Mouse (Mus musculus) heart, adult 2 months (tissue): Measurements from ENCODE around the gene Tagap. TPM values are rescaled to one million over a fixed set of nuclear protein-coding genes. Genes with fewer than 3 reads are reported as not detected.

Experiments used
- DNase-seq, 2 experiments: peaks; one replicate each; pipeline ENCODE4 v3.0.0; 2021
- H3K27ac ChIP-seq: fragments of 200-600 bp; 2 replicates; pipeline ENCODE4 v1.8.1; 2022
- H3K27me3 ChIP-seq: fragments of 200-500 bp; 2 replicates; pipeline ENCODE4 v1.6.1; 2012; ENCODE audit warnings: mild to moderate bottlenecking, low read length, inconsistent platforms, mixed read lengths; ENCODE audit not compliant: control insufficient read depth, insufficient read depth
- H3K36me3 ChIP-seq: fragments of 200-500 bp; 2 replicates; pipeline ENCODE4 v1.6.1; 2012; ENCODE audit warnings: low read length, inconsistent platforms; ENCODE audit not compliant: control insufficient read depth, insufficient read depth
- H3K4me1 ChIP-seq: fragments of 200-500 bp; 2 replicates; pipeline ENCODE4 v1.6.1; 2011; ENCODE audit warnings: low read length; ENCODE audit not compliant: control insufficient read depth, insufficient read depth
- H3K4me3 ChIP-seq: fragments of 200-600 bp; 2 replicates; pipeline ENCODE4 v1.8.1; 2022
- H3K79me2 ChIP-seq: fragments of 200-500 bp; replicated peaks from 2 replicates; pipeline ENCODE4 v1.6.1; 2012; ENCODE audit warnings: mild to moderate bottlenecking, inconsistent platforms, low read length, moderate library complexity, mixed read lengths; ENCODE audit not compliant: control insufficient read depth, insufficient read depth
- H3K9ac ChIP-seq: fragments of 200-500 bp; 2 replicates; pipeline ENCODE4 v1.6.1; 2012; ENCODE audit warnings: low read depth, mild to moderate bottlenecking, control low read depth, inconsistent platforms, low read length, mixed read lengths
- CTCF ChIP-seq: fragments of 200-600 bp; IDR thresholded peaks from 2 replicates; pipeline ENCODE4 v1.8.1; 2022; ENCODE audit warnings: antibody characterized with exemption, mild to moderate bottlenecking, moderate library complexity
- EP300 ChIP-seq: fragments of 200-500 bp; IDR thresholded peaks from 2 replicates; pipeline ENCODE4 v1.6.1; 2011; ENCODE audit warnings: low read depth, low read length, control low read depth; ENCODE audit not compliant: insufficient read depth
- POLR2A ChIP-seq: fragments of 200-500 bp; IDR thresholded peaks from 2 replicates; pipeline ENCODE4 v1.6.1; 2011; ENCODE audit warnings: mild to moderate bottlenecking, low read depth, low read length, control low read depth; ENCODE audit not compliant: insufficient read depth
- WGBS: fragments of 180-500 bp; shearing (Covaris S2); methylation state at CpG from one replicate; pipeline ENCODE4 v1.1.7; 2018; 5-methylcytosine and 5-hydroxymethylcytosine counted together
- intact Hi-C: fragments of 180-260 bp; cut with DNase I; formaldehyde crosslinking; loops from one replicate; pipeline ENCODE4 v1.15.1; 2025
- long read RNA-seq: library from polyadenylated mRNA; stranded (forward); transcript quantifications from one replicate; pipeline ENCODE4 v2.0.0, GENCODE M21; 2021
- polyA plus RNA-seq: library from polyadenylated mRNA; depleted of rRNA; stranded (reverse); fragments of >200 nt; gene quantifications from 2 replicates; pipeline ENCODE4 v1.2.3, GENCODE M21; 2012; rRNA removed
- total RNA-seq, 2 experiments: library from RNA; stranded (reverse); gene quantifications; 2 replicates each; pipeline ENCODE4 v1.2.3; 2021

The Tagap gene
- 1 to 10 TPM; 2.9 to 3.0 TPM for total RNA-seq
- polyA plus RNA-seq: 0.94 and 1.3 TPM in 2 replicates
- long read RNA-seq, partial matches to known transcripts: 0 of 10 reads
- long read RNA-seq, other reads (novel, unspliced or antisense): 8 of 10 reads

- Histone ChIP-seq H3K36me3 (no peaks in the 10 kb centered on the region), H3K27me3 (no peaks in the 10 kb centered on the region), H3K27ac (peak within 1 kb of the TSS; percentile 47), H3K79me2 (no peaks in the 10 kb centered on the region), H3K9ac (no peak within 1 kb of the TSS), H3K4me3 (no peak within 1 kb of the TSS), H3K4me1 (no peaks in the 10 kb centered on the region)
- peak in 1 of 2 experiments; percentile 64 for DNase-seq
- intact Hi-C loops: no loop called here
- TF ChIP-seq CTCF: no peak
- TF ChIP-seq EP300: no peak
- 0 out of 2 replicates have a peak, but pooled peaks have one; percentile 34 for TF ChIP-seq POLR2A
- WGBS: 41% methylated on average over 13 of the region's 13 CpGs
These were observed at the start of gene Tagap for GRCm38 (mm10) chr17:7925413-7926160. Gene Tagap (plus strand): TSS chr17:7926000.

- intact Hi-C loops: no loop called here
- H3K4me1 ChIP-seq: no peaks in the 10 kb centered on the region
- DNase-seq: no peak
- no peak overlapping the region for H3K27ac ChIP-seq
- no peak for TF ChIP-seq EP300
- no peak for TF ChIP-seq POLR2A
- no peak for TF ChIP-seq CTCF
- H3K4me3 ChIP-seq: no peak overlapping the region
- H3K36me3 ChIP-seq: no peaks in the 10 kb centered on the region
- no peak overlapping the region for H3K9ac ChIP-seq
- H3K79me2 ChIP-seq: no peaks in the 10 kb centered on the region
- H3K27me3 ChIP-seq: no peaks in the 10 kb centered on the region
- WGBS: 95% methylated on average over 13 of the region's 13 CpGs
These were observed 49.3 kb upstream of the Tagap start for GRCm38 (mm10) chr17:7876541-7876940.

- peak in 1 of 2 experiments; percentile 27 for DNase-seq
- intact Hi-C loops: no loop called here
- Histone ChIP-seq H3K27me3 (no peaks in the 10 kb centered on the region), H3K36me3 (no peaks in the 10 kb centered on the region), H3K4me1 (no peaks in the 10 kb centered on the region), H3K4me3 (no peak overlapping the region), H3K9ac (no peak overlapping the region), H3K27ac (no peak overlapping the region), H3K79me2 (no peaks in the 10 kb centered on the region)
- TF ChIP-seq EP300 (no peak), POLR2A (no peak), CTCF (no peak)
- WGBS: 64% methylated on average over 7 of the region's 7 CpGs
These were observed 48.5 kb upstream of the Tagap start for GRCm38 (mm10) chr17:7877191-7877764.

GRCm38 (mm10) chr17:7877878-7878277, 47.9 kb upstream of the Tagap start:
- DNase-seq: no peak
- H3K9ac ChIP-seq: no peak overlapping the region
- intact Hi-C loops: no loop called here

GRCm38 (mm10) chr17:7879529-7879928, 46.3 kb upstream of the Tagap start:
- Histone ChIP-seq H3K4me3 (no peak overlapping the region), H3K79me2 (no peaks in the 10 kb centered on the region), H3K36me3 (no peaks in the 10 kb centered on the region), H3K4me1 (no peaks in the 10 kb centered on the region), H3K9ac (no peak overlapping the region), H3K27me3 (no peaks in the 10 kb centered on the region), H3K27ac (no peak overlapping the region)
- TF ChIP-seq CTCF (no peak), POLR2A (no peak), EP300 (no peak)
- no peak for DNase-seq
- intact Hi-C loops: no loop called here
- WGBS: 66% methylated on average over 4 of the region's 4 CpGs

More at GRCm38 (mm10) chr17:7877878-7878277, 47.9 kb upstream of the Tagap start:
- TF ChIP-seq POLR2A: no peak
- no peak for TF ChIP-seq EP300
- TF ChIP-seq CTCF: no peak
- WGBS: 35% methylated on average over 2 of the region's 2 CpGs
- Histone ChIP-seq H3K27me3 (no peaks in the 10 kb centered on the region), H3K36me3 (no peaks in the 10 kb centered on the region), H3K4me1 (no peaks in the 10 kb centered on the region), H3K79me2 (no peaks in the 10 kb centered on the region), H3K27ac (no peak overlapping the region), H3K4me3 (no peak overlapping the region)

- intact Hi-C loops: no loop called here
- no peaks in the 10 kb centered on the region for H3K36me3 ChIP-seq
These were observed 42.7 kb upstream of the Tagap start for GRCm38 (mm10) chr17:7883126-7883525.

More at GRCm38 (mm10) chr17:7883126-7883525, 42.7 kb upstream of the Tagap start:
- Histone ChIP-seq H3K79me2 (no peaks in the 10 kb centered on the region), H3K9ac (no peak overlapping the region), H3K27ac (no peak overlapping the region), H3K4me3 (no peak overlapping the region), H3K27me3 (no peaks in the 10 kb centered on the region), H3K4me1 (no peaks in the 10 kb centered on the region)
- no peak for TF ChIP-seq EP300
- no peak for TF ChIP-seq POLR2A
- TF ChIP-seq CTCF: no peak
- 92% methylated on average over 11 of the region's 11 CpGs for WGBS
- no peak for DNase-seq
